Comparison of ENCODE assay signal across 26 mouse cellular contexts in the genomic region with DNA sequence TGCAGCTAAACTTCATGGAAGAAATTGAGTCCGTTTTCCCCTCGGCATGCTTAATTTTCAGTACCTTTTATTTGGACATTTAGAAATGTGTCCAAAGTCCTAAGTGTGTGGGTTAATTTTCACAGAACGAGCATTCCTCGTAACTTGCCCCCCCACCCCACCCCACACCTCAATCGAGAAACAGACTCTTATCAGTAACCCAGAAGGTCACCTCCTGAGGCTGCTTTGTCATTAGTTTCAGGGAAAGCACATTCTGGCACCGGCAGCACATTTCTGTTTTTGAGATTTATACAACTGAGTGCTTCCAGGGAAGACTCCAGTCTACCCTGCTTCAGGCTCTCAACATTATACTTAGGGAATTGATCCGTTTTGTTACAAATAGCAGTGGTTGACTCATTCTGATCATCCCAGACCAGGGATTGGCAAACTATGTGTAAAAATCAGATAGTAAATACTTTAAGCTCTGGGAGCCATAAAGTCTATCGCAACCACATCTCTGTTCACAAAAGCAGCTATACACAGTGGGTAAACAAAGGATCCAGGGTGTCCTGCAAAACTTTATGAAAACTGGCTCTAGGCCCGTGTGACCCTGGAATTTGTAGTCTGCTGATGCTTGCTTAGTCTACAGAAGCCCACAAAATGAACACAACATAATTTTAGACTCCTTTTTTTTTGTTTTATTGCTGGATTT. TPM values are rescaled to one million over a fixed set of nuclear protein-coding genes. Genes with fewer than 3 reads are reported as not detected.
"Had no signal": no experiment of that assay in that cellular context is flagged by ENCODE, and none has a peak within 500 bp of the region (broad histone marks: within the 10 kb centered on the region; RNA-seq: fewer than 3 reads in every experiment).

No protein-coding gene starts in this region.

- H3K4me3 ChIP-seq: layer of hippocampus, adult 2 months; limb, embryonic 13.5 days; midbrain, embryonic 10.5 days; midbrain, embryonic 15.5 days; neural tube, embryonic 12.5 days had no signal

- H3K27me3 ChIP-seq: limb, embryonic 13.5 days; midbrain, embryonic 15.5 days; neural tube, embryonic 12.5 days had no signal

- H3K4me1 ChIP-seq: midbrain, embryonic 15.5 days; neural tube, embryonic 12.5 days had no signal

- H3K9ac ChIP-seq: limb, embryonic 13.5 days; liver, embryonic 14.5 days; lung, embryonic 14.5 days; midbrain, embryonic 15.5 days; neural tube, embryonic 12.5 days had no signal

- ATAC-seq: midbrain, embryonic 15.5 days had no signal

- DNase-seq: kidney, adult 18-20 months; kidney, postnatal 10 days; kidney, postnatal 4 days; left cerebral cortex, postnatal 4 days; lung, embryonic 14.5 days; lung, postnatal 10 days; lung, postnatal 4 days; retina, postnatal 1 day; right cerebral cortex, postnatal 4 days; spleen, adult 18-20 months; thymus, postnatal 4 days had no signal

- H3K36me3 ChIP-seq: limb, embryonic 13.5 days; midbrain, embryonic 10.5 days; midbrain, embryonic 15.5 days; neural tube, embryonic 12.5 days had no signal

- H3K9me3 ChIP-seq: limb, embryonic 13.5 days; midbrain, embryonic 10.5 days; midbrain, embryonic 15.5 days; neural tube, embryonic 12.5 days had no signal

- H3K27ac ChIP-seq: layer of hippocampus, adult 2 months; limb, embryonic 13.5 days; liver, embryonic 14.5 days; midbrain, embryonic 10.5 days; midbrain, embryonic 15.5 days; neural tube, embryonic 12.5 days had no signal

- H3K4me2 ChIP-seq: limb, embryonic 13.5 days; lung, embryonic 14.5 days; midbrain, embryonic 15.5 days; neural tube, embryonic 12.5 days had no signal

RNA-seq across cellular contexts. Expression of gene 9530003J23Rik, which starts 53.0 kb away (rescaled TPM):
- total RNA-seq: layer of hippocampus, adult 2 months; layer of hippocampus, postnatal 10 days; left cerebral cortex, adult 18-20 months; left cerebral cortex, postnatal 10 days; left cerebral cortex, postnatal 4 days; megakaryocyte, adult 5-6 weeks; monocyte, adult 5-6 weeks; neutrophil, adult 5-6 weeks had no signal
- polyA plus RNA-seq: kidney, embryonic 14.5 days; limb, embryonic 13.5 days; liver, embryonic 14.5 days; lung, embryonic 14.5 days; midbrain, embryonic 10.5 days; midbrain, embryonic 15.5 days; neural tube, embryonic 12.5 days; stomach, embryonic 14.5 days; thymus, postnatal 0 days had no signal
